Mouse (Mus musculus): ENCODE results near the gene Phtf1. TPM values are rescaled to one million over a fixed set of nuclear protein-coding genes. Genes with fewer than 3 reads are reported as not detected.
A peak's percentile ranks its signal among the peaks of the same experiment; 100 is the strongest.

The Phtf1 gene
- 10 to 100 TPM; 10.1 to 13.8 (median 11.9) TPM for polyA plus RNA-seq (2017; shearing (Covaris generic))

DNA sequence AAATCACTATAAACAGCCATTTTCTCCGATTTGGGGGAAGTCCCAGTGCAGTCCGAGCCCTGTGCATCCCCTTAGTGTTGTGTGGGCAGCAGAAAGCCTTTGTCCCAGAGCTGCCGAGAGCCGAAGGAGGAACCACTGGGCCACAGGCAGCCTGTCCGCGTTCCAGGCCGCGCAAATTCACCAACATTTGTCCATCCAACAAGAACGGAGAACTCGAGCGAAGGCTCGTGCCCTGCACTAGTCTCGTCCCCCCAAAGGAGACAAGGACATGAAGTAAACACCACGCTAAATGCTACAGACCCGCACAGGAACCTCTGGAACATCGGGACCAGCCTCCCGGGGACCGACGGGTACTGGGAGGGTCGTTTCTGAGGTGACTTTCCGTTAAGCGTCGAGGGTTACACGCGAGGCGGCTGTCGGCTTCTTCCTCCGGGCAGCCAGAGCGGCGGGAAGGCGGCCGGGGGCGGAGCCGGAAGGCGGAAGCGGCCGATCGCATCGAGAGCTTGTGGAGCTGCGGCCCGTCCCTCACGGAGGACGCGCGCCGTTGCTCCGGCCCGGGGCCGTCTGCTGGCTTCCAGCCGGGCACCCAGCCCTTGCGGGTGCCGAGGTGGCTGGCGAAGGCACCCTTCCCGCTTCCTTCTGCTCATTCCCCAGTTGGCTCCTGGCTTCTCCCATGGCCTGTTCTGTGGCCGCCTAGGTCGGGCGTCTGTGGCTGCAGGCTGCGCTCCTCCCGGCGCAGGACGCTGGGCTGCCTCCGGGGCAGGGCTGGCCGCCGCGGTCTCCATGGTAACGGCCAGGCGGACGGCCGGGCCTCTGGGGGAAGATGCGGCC lies at the start of gene Phtf1:
Gene Phtf1 (plus strand): TSS at position 250 of the 831 bp plus-strand sequence.
- peak; percentile 89 for ATAC-seq

DNA sequence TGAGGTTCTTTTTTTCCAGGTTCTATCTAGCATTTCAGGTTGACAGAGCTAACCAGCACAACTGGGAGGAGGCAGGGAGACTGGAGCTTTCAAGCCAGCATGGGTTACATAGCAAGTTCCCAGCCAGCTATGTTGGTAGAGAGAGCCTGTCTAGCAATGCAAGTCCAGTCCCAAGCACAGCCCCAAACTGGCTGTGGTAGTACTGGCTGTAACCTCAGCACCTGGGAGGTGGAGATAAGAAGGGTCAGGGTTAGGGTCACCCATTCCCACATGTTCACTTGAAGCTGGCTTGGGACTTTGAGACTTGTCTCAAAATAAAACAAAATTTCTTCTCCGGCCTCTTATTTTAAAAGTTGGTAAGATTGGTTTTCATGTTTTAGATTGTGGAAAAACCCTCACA lies 47.8 kb upstream of the Phtf1 start:
- no peak for ATAC-seq

DNA sequence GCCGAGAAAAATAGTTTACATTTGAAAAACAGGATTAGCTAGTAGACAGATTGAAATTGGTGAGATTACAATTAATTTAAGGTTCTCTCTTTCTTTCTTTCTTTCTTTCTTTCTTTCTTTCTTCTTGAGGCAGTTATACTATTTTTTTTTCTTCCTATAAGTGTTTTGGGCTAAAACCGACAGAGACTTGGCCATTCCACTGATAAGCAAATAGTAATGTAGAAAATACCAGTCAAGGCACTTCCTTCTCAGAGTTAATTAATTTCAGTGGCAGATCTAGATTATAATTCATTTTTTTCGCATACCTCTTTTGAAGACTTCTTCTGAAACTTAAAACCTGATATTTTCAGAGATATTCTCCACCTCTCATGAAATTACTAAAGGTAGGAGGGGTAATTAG lies 42.6 kb upstream of the Phtf1 start:
- ATAC-seq = no peak

DNA sequence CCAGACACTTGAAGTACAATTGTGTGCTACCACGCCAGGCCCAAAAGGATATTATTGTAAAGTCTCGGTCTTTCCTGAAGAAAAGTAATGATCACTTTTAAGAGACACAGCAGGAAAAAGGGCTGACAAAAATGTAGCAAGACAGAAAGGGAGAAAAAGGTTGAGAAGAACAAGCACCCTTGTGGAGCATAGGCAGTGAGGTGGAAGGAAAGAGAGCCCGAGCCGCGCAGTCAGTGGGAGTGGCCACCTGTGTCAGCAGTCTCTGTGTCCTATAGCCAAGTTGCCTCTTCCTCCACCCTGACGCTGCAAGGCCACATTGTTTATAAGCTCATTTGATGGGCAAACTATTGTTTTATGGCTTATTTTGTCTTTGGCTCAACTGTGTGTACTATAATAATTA lies 40.4 kb upstream of the Phtf1 start:
- peak; percentile 88 for ATAC-seq

DNA sequence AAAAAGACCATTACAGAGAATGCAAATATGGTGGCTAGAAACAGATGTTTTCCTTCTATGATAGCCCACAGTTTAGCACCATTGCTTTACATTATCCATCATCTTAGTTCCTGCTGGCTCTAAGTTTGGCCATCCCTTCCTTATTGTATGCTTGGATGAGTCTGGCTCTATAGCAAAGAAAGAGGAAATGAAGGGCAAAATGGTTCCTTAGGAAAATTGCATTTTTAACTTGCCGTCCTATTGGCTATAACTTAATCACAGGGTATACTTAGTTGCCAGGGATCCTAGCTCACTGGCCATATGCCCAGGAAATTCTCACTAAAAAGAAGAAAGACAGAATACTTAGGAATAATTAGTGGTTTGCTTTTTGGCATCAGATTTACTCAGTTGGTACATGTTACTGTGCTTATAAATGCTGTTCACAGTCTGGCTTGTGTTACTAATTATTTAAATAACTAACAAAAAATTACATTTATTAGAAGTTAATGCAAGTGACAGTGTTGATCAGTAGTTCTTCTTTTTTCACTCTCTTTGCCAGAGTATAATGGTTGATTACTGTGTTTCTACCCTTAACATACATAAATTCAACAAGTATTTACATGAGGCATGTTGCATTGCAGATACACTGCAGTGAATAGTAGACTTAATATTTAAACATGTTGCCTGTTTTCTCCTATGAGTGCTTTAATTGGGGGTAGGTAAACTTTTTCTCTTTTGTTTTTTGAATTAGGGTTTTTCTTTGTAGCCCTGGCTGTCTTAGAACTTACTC lies 22.9 kb upstream of the Phtf1 start:
- no peak for ATAC-seq

DNA sequence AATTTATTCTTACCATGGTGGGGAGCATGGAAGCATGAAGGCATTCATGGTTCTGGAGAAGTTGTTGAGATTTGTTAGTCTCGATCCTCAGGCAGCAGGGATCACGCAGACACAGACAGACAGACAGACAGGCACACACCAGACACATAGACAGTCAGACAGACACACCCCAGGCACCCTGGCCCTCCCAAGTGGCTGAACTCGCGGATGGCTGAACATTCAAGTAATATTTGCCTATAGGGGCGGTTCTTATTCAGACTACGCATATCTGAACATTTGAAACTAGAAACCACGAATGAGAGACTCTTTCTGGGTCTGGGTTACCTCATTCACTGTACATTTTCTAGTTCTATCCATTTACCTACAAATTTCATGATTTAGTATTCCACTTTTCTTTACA lies 19.2 kb upstream of the Phtf1 start:
- no peak for ATAC-seq

DNA sequence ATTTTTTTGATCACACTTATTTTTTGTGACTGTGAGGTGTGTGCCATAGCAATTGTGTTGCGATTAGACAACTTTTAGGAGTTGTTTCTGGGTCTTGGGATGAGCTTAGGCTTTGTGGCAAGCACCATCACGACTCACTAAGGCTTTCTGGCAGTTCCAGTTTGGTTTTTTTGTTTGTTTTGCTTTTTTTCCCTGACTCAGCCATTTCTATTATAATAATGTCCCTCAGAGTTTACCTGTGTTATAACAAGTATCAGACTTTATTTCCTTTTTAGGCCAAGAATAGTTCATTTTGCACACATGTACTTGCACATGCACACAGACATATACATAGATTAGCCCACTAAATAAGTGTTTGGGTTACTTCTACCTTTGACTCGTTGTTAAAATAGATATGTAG lies 7.3 kb upstream of the Phtf1 start:
- no peak for ATAC-seq

DNA sequence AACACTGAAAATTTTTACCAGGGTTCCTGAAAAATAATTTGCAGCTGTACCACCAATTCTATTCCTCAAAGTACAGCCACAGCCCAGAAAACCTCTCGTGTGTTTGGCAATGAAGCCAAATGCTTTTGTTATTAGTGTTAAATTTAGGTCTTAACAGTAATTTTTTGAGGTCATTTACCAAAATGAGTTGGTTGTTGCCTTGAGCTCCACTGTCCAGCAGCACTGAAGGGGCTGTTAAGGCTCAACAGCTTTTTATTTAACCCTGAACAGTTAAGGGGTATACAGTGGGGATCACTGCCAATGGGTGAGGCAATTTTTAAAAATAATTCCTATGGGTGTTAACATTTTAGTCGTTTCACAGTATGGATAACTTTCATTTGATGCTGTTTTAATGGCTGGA lies 679 bp upstream of the Phtf1 start:
- no peak for ATAC-seq

DNA sequence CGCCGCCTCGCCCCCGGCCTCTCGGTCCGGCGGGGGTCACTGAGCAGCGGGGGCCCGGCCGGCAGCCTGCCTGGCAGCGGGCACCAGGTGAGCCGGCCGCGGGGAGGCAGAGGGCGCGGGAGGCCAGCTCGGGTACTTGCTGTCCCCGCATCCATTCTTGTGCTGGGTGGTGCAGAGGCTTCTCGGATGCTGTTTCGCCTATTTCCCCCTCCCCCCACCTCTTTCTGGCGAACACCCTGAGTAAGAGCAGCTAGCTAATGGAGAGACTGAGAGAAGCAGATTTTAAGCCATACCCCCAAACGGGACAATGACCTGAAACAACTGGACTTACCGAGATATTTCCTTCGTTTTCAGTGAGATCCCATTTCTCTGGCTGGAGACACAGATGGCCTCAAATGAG lies 791 bp downstream of the Phtf1 start:
- ATAC-seq = peak; percentile 53

DNA sequence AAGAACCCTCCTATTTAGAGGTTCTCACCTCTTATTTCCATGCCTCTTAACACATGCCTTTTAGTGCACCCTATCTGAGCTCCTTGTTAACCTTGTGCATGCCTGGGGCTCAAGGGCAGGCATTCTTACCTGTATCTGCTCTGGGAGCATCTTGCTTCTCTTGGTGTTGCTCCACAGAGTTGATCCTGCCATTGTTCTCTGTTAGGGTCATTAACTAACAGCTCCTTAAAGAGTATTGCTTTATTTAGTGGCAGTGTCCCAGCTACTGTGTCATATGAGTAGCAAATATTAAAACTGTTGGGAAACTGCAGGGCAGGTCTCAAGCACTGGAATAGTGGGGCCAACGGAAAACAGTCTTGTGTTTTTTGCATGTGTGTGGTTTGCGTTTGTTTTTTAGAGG lies 3.2 kb downstream of the Phtf1 start:
- ATAC-seq = no peak

DNA sequence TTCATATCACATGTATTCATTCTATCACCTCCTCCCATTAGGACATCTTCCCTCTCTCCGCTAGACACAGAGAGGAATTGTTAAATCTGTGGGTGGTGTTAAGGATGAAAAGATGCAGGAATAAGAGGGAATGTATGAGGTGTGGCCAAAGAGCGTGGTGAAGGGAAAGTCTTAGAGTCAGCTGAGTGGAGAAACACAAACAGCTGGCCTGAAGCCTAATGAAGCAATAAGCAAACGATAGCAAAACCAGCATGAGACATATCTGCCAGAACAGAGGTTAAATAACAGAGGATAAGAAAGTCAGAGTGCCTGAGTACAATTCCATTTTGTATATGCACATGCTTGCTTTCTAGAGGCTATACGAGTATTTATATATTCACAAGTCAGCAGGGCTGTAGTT lies 16.6 kb downstream of the Phtf1 start:
- no peak for ATAC-seq

DNA sequence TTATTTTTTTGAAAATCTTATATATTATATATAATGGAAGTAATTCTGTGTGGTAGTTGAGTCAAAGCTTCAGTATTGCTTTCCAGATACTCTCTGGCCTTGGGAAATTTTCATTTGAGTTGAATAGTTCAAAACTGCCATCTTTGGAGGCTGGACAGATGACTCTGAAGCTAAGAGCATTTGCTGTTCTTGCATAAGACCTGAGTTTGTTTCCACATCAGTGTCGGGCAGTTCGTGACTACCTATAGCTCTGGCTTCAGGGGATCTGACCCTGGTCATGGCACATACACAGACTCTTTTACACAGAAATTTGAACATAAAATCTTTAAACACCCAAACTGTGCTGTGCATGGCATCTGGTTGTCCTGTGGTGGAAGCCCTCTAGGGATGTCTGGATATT lies 17.3 kb downstream of the Phtf1 start:
- ATAC-seq = no peak

DNA sequence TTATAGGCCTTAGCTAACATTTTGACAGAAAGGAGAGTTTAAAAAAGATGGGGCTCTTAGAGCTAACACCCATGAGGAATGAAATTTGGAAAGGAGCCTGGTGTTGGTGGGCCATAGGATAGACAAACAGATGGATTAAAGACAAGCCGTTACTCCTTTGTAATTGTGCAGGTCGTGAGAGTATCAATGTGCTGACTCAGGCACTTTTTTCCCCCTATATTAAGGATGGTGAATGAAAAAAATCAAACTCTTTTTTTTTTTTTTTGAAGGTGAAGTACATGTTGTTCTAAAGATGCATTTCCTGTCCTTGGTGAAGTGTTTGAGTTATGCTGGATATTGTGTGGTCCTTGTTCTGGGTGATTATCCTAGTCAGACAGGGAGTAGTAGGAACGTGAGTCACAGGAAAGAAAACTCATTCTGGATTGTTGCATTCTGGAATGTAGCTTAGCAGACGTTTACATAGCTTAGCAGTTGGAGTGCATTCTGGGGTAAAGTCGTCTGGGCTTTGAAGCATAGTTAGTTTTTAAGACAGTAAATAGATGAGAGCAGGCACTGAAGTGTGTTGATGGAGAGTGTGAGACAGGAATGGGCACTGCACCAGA lies 20.0 kb downstream of the Phtf1 start:
- ATAC-seq = no peak

DNA sequence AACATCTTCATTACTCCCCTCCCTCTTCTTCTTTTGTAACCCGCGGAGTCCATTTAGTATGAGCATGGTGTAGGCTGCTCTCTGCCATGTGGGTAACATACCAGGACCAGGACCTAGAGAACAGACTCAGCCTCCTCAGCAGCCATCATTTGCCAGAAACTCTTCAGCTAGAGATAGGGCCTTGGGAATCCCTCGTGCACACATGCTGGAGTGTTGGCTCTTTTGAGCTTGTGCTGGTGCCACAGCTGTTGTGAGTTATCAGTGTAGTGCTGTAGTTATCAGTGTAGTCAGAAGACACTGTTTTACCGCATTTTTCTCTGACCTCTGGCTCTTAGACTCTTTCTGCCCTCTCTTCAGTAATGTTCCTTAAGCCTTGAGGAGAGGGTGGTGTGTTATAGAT lies 21.4 kb downstream of the Phtf1 start:
- ATAC-seq = no peak

DNA sequence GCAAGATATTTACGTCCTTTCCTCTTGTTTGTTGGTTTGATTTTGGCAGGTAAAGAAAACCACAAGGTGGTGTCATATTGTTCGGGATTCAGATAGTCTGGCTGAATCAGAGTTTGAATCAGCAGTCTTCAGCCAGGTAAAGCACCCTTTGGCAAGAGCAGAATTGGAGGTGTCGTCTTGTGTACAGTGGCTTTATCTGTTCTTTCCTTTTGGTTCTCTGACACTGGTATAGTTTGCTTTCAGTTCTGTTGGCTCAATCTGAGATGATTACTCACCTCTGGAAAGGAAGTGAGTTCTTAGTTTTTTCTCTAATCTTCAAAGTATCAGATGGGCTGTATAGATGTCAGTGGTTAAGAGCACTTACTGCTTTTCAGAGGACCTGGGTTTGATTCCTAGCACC lies 23.4 kb downstream of the Phtf1 start:
- ATAC-seq = peak; percentile 82

DNA sequence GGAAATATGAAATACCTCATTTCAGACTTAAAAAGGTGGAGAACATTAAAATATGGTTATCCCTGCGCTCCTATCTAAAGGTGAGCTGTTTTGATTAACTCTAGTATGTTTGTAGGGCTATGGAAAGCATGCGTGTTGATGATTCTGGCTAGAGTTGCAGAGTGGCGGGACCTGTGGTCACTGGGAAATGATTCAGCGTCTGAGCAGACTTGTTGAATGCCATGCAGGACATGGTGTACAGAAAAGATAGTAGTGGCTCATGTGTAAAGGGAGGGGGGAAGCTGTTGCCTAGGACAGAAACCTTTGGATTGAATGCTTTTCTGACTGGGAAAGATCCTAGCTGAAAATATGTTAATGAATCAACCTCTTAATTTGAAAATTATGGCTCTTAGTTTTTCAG lies 30.8 kb downstream of the Phtf1 start:
- ATAC-seq = no peak

DNA sequence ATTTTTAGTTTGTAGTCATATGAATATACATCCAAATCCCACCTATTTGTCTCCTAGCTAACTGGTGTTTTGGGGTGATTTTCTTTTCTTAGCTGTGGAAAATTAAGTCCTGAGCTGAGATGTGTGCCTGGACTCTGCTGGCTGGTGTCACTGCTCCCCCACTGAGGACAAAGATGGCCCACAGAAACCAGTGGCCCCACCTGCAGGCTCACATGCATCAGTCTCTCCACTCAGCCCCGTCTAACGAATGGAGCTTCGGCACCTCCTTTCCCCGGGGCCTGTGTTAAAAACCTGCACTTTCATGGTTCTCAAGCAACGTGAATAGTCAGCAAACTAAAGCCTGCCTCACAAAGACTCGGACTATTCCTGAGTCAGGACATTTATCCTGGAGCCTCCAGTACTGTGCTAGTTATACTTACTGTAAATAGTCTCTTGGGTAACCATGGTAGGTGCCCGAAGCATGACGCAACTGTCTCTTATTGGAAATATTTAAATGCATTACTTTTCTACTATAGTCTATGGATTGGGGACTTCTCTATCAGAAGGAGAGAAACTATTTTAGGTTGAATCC lies 39.1 kb downstream of the Phtf1 start:
- ATAC-seq = no peak

DNA sequence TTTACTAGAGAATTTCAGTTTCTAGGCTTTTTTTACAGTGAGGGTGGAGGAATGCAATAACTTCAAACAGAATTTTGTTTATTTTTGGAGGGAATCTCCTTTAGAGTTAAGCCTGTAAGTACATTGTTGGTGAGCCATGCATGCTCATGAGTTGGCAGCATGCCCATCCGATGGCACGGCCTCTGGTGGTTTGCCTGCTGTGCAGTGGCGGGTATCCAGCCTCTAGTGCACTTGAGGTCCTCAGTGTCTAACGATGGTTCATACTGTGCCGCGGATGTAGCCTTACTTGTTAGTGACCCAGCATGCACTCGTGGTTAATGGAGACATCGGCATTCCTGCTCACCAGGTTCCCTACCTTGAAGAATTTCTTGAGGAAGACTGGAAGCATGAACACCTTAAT lies 39.6 kb downstream of the Phtf1 start:
- ATAC-seq = no peak

DNA sequence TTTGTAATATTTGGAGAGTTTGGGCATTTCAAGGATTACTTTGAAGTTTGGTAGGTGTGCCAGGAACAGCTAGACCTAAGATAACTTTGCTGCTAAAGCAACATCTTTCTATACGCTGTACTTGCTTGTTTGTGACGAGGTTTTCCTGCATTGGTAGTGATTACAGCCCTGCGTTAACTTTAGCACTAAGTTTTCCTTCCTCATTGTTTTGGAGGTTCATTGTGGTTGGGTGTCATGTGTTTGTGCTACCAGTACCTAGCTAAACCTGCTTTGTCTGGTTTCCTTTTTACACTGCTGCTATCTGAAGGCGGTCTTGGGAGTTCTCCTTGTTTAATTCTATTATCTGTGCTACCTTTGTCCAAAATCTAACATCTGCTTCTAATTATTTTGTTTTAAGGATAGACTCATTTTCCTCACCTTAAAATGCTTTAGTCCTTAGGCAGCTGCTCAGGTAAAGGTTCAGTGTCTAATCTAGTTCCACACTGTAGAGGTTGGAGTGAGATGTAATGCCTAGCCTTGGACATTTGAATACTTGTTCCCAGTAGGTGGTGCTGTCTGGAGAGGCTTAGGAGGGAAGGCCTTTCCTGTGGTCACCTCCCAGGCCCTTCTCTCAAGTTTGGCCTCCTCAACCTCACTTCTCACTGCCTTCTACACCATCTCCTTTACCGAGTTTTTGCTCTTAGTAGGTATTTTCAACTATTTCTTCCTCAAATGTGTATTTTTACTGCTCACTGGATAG lies 42.2 kb downstream of the Phtf1 start:
- ATAC-seq = no peak

DNA sequence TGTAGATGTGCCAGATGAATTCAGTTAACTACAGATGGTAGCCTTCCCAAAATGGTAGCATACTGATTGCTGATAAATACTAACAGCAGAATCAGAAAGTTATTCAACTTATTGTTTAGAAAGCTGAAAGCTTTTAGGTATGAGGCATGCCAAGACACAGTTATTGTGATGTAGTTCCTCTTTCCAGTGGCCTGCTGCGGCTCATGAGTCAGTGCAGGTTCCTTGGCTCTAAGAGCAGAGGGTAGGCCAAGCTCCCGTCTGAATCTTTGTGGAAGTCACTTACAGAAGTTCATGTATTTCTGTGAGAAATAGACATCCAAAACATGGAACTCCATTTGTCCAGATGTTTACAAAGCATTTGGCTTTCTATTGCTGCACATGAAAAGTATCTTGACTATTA lies 44.1 kb downstream of the Phtf1 start:
- ATAC-seq = no peak

DNA sequence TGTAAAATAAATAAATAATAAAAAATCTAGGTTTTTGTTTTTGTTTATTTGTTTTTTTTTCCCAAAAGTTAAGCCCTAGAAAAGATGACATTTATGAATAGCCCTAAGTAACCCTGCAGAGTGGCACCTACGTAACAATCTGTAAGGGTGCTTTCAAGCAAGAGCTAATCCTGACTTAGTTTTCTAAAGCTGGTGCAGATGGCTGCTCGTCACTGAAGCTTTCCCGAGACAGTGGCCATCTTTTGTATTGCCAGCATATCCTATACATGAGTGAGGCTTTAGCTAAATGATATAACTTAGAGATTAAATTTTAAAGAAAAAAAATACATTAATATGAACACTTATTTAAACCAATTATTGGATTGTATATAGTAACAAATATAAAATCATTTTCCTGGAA lies 50.0 kb downstream of the Phtf1 start:
- ATAC-seq = no peak

DNA sequence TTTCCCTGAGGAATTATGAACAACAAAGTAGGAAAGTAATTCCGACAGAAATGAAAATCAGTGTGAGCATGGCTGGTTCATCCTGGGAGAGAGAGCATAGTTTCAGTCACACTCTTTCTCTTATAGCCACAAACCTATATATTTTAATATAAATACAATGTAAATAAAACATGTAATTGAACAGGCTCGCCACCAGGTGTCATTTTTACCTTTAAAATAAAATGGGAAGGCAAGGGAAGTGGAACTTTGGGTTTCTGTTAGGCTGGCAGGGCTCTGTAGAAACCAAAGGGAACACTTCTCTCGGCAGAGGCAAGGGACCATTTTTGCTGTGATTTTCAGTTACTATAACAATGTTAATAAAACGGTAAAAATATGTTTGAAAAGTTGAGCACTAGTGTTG lies 51.5 kb downstream of the Phtf1 start:
- peak; percentile 38 for ATAC-seq

DNA sequence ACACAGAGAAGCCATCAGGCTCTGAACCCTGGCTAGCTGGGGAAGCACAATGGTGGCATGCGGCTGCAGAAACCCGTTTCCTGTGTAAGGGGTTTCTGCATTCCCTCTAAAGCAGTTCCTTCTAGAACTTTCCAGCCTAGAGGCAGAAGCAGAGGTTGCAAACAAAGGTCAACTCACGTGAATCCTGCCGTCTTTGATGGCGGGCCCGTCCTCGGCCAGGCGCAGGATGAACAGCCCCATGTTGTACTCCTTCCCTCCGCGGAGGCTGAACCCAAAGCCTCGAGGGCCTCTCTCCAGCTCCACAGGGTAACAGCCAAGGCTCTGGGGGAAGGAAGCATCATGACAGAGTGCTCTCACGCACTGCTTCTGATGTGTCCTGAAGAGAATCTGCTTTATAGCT lies 52.2 kb downstream of the Phtf1 start:
- ATAC-seq = no peak
